ENCODE assay signal across 10 mouse cellular contexts in genomic region chr14:59232003-59232402, GRCm38 (mm10). TPM values are rescaled to one million over a fixed set of nuclear protein-coding genes. Genes with fewer than 3 reads are reported as not detected.
DNase-seq lines count a peak whose midpoint lies in the region; TF ChIP-seq lines count a peak whose summit lies in the region.
"Had no signal": no experiment of that assay in that cellular context is flagged by ENCODE, and none has a peak within 500 bp of the region (broad histone marks: within the 10 kb centered on the region; RNA-seq: fewer than 3 reads in every experiment).

No protein-coding gene starts in this region.

- no peak overlapping the region for H3K4me3 ChIP-seq in small intestine, adult 2 months (ENCODE audit: low read depth, low read length)
- H3K4me3 ChIP-seq in limb, embryonic 10.5 days = no peak overlapping the region
- H3K4me3 ChIP-seq: midbrain, embryonic 12.5 days had no signal

- TF ChIP-seq POLR2A in small intestine, adult 2 months (IDR thresholded peaks at IDR 0.05; ENCODE audit: low read depth, low read length) = no peak

- TF ChIP-seq CTCF in small intestine, adult 2 months (IDR thresholded peaks at IDR 0.05; ENCODE audit: extremely low read depth, insufficient read length, insufficient replicate concordance, low read depth, low read length) = peak; percentile 52; the same call in 1 of the 2 replicates

- H3K4me1 ChIP-seq in small intestine, adult 2 months (ENCODE audit: control insufficient read depth, insufficient read depth, insufficient read length, low read length) = no peaks in the 10 kb centered on the region
- no peaks in the 10 kb centered on the region for H3K4me1 ChIP-seq in limb, embryonic 10.5 days
- H3K4me1 ChIP-seq: midbrain, embryonic 12.5 days had no signal

- DNase-seq in embryo, embryonic 10 days (ENCODE audit: low spot score) = peak; percentile 15
- no peak for DNase-seq in embryo, embryonic 9.5 days (ENCODE audit: extremely low spot score)
- DNase-seq in spleen, adult 12 weeks (ENCODE audit: low spot score) = peak; percentile 32
- no peak for DNase-seq in spleen, postnatal 4 days (ENCODE audit: low spot score in 2 of 2)
- DNase-seq in heart, postnatal 4 days = peak; percentile 20
- DNase-seq in natural killer cell, adult 2 months (ENCODE audit: low spot score in 2 of 2) = no peak
- DNase-seq in limb, embryonic 10.5 days (ENCODE audit: low spot score) = no peak

- H3K36me3 ChIP-seq in small intestine, adult 2 months (ENCODE audit: control insufficient read depth, insufficient read depth, low read length) = peaks cover 56% of the 10 kb centered on the region
- peaks cover 100% of the 10 kb centered on the region for H3K36me3 ChIP-seq in limb, embryonic 10.5 days

- 41% methylated on average over 5 of the region's 5 CpGs for WGBS in small intestine, adult 2 months
- WGBS in limb, embryonic 10.5 days = 71% methylated on average over 5 of the region's 5 CpGs

- no peaks in the 10 kb centered on the region for H3K27me3 ChIP-seq in small intestine, adult 2 months (ENCODE audit: control insufficient read depth, insufficient read depth, low read length)
- H3K27me3 ChIP-seq in limb, embryonic 10.5 days (ENCODE audit: low read depth, poor library complexity, severe bottlenecking) = no peaks in the 10 kb centered on the region
- H3K27me3 ChIP-seq: midbrain, embryonic 12.5 days had no signal

- no peaks in the 10 kb centered on the region for H3K9me3 ChIP-seq in limb, embryonic 10.5 days (replicated peaks)
- H3K9me3 ChIP-seq: midbrain, embryonic 12.5 days had no signal

- H3K27ac ChIP-seq in small intestine, adult 2 months (ENCODE audit: insufficient read depth, low read depth, low read length) = no peak overlapping the region
- no peak overlapping the region for H3K27ac ChIP-seq in limb, embryonic 10.5 days
- H3K27ac ChIP-seq: midbrain, embryonic 12.5 days had no signal

RNA-seq across cellular contexts. Expression of gene Gm6904, which starts 28.0 kb away (rescaled TPM):
- not detected for total RNA-seq in heart, postnatal 4 days (2021)
- not detected in 2 replicates for polyA plus RNA-seq in small intestine, adult 2 months (2012; rRNA removed)
- polyA plus RNA-seq in limb, embryonic 10.5 days (2016; fragmentation: Nextera tagmentation; extraction: Ambion mirVana) = not detected in 2 replicates
- total RNA-seq: gastrocnemius, postnatal 36 days had no signal
- polyA plus RNA-seq: midbrain, embryonic 12.5 days had no signal

RNA-seq across cellular contexts. Expression of gene Rcbtb1, which starts 31.0 kb away (rescaled TPM):
- total RNA-seq in heart, postnatal 4 days (2021) = 10 to 100 TPM; 17.3 to 18.0 TPM
- 12.1 and 21.0 TPM in 2 replicates for polyA plus RNA-seq in small intestine, adult 2 months (2012; rRNA removed)
- 117 and 127 TPM in 2 replicates for polyA plus RNA-seq in limb, embryonic 10.5 days (2016; fragmentation: Nextera tagmentation; extraction: Ambion mirVana)

RNA-seq across cellular contexts. Expression of gene Gm5142, which starts 53.5 kb away (rescaled TPM):
- total RNA-seq in heart, postnatal 4 days (2021) = not detected
- polyA plus RNA-seq in small intestine, adult 2 months (2012; rRNA removed) = not detected in 2 replicates
- polyA plus RNA-seq in limb, embryonic 10.5 days (2016; fragmentation: Nextera tagmentation; extraction: Ambion mirVana) = not detected in 2 replicates
- total RNA-seq: gastrocnemius, postnatal 36 days had no signal
- polyA plus RNA-seq: midbrain, embryonic 12.5 days had no signal

Comparison
In these comparisons a context has a peak if more than half of its experiments do, and no peak if none do; other contexts are left out.
1. DNase-seq: peak in embryo, embryonic 10 days (single experiment), spleen, adult 12 weeks (single experiment) and heart, postnatal 4 days (single experiment); none in embryo, embryonic 9.5 days (single experiment), spleen, postnatal 4 days (0 of 2), natural killer cell, adult 2 months (0 of 2) and limb, embryonic 10.5 days (single experiment).